Mouse (Mus musculus): ENCODE measurements around the gene Sh3rf3. TPM values are rescaled to one million over a fixed set of nuclear protein-coding genes. Genes with fewer than 3 reads are reported as not detected.

Sh3rf3 gene
- polyA plus RNA-seq, 1 experiment from 2014 or later: 1.9 TPM

- H3K9me3 ChIP-seq (ENCODE audit: control insufficient read depth, low read length): no peaks in the 10 kb centered on the region
- ATAC-seq (ENCODE audit: low FRiP score, low TSS enrichment): no peak
- no peaks in the 10 kb centered on the region for H3K27me3 ChIP-seq (ENCODE audit: control insufficient read depth, insufficient read depth, low read length)
- WGBS: 74% methylated on average over 2 of the region's 2 CpGs
- no peaks in the 10 kb centered on the region for H3K4me1 ChIP-seq (ENCODE audit: control insufficient read depth, insufficient read depth, low read length)
- no peak overlapping the region for H3K4me3 ChIP-seq (ENCODE audit: low read length)
- no peak overlapping the region for H3K9ac ChIP-seq (ENCODE audit: low read depth, low read length)
- H3K27ac ChIP-seq (ENCODE audit: low read depth, low read length): no peak overlapping the region
- no peak overlapping the region for H3K4me2 ChIP-seq (replicated peaks; ENCODE audit: low read depth, low read length)
- no peaks in the 10 kb centered on the region for H3K36me3 ChIP-seq (ENCODE audit: control insufficient read depth, insufficient read depth, low read length)
These were observed 51.6 kb downstream of the Sh3rf3 start for GRCm38 (mm10) chr10:58864735-58865134.

GRCm38 (mm10) chr10:58867536-58867935 is 54.4 kb downstream of the Sh3rf3 start:
- 76% methylated on average over 2 of the region's 2 CpGs for WGBS
- Histone ChIP-seq H3K4me3 (ENCODE audit: low read length) (no peak overlapping the region), H3K36me3 (ENCODE audit: control insufficient read depth, insufficient read depth, low read length) (no peaks in the 10 kb centered on the region), H3K9ac (ENCODE audit: low read depth, low read length) (no peak overlapping the region), H3K4me2 (replicated peaks; ENCODE audit: low read depth, low read length) (no peak overlapping the region), H3K27ac (ENCODE audit: low read depth, low read length) (no peak overlapping the region), H3K4me1 (ENCODE audit: control insufficient read depth, insufficient read depth, low read length) (no peaks in the 10 kb centered on the region), H3K27me3 (ENCODE audit: control insufficient read depth, insufficient read depth, low read length) (no peaks in the 10 kb centered on the region), H3K9me3 (ENCODE audit: control insufficient read depth, low read length) (no peaks in the 10 kb centered on the region)
- no peak for ATAC-seq (ENCODE audit: low FRiP score, low TSS enrichment)

GRCm38 (mm10) chr10:58869836-58870235 is 56.7 kb downstream of the Sh3rf3 start:
- ATAC-seq (ENCODE audit: low FRiP score, low TSS enrichment): no peak
- H3K9ac ChIP-seq (ENCODE audit: low read depth, low read length): no peak overlapping the region
- H3K27me3 ChIP-seq (ENCODE audit: control insufficient read depth, insufficient read depth, low read length): no peaks in the 10 kb centered on the region
- 89% methylated on average over 1 of the region's 1 CpGs for WGBS
- H3K4me1 ChIP-seq (ENCODE audit: control insufficient read depth, insufficient read depth, low read length): no peaks in the 10 kb centered on the region
- H3K36me3 ChIP-seq (ENCODE audit: control insufficient read depth, insufficient read depth, low read length): no peaks in the 10 kb centered on the region
- H3K9me3 ChIP-seq (ENCODE audit: control insufficient read depth, low read length): no peaks in the 10 kb centered on the region
- H3K4me3 ChIP-seq (ENCODE audit: low read length): no peak overlapping the region
- H3K4me2 ChIP-seq (replicated peaks; ENCODE audit: low read depth, low read length): no peak overlapping the region
- no peak overlapping the region for H3K27ac ChIP-seq (ENCODE audit: low read depth, low read length)

GRCm38 (mm10) chr10:58871149-58871820 is 58.1 kb downstream of the Sh3rf3 start:
- 72% methylated on average over 10 of the region's 10 CpGs for WGBS
- Histone ChIP-seq H3K4me3 (ENCODE audit: low read length) (no peak overlapping the region), H3K36me3 (ENCODE audit: control insufficient read depth, insufficient read depth, low read length) (no peaks in the 10 kb centered on the region), H3K4me2 (replicated peaks; ENCODE audit: low read depth, low read length) (no peak overlapping the region), H3K9ac (ENCODE audit: low read depth, low read length) (no peak overlapping the region), H3K4me1 (ENCODE audit: control insufficient read depth, insufficient read depth, low read length) (no peaks in the 10 kb centered on the region), H3K27me3 (ENCODE audit: control insufficient read depth, insufficient read depth, low read length) (no peaks in the 10 kb centered on the region), H3K27ac (ENCODE audit: low read depth, low read length) (no peak overlapping the region), H3K9me3 (ENCODE audit: control insufficient read depth, low read length) (no peaks in the 10 kb centered on the region)
- ATAC-seq (ENCODE audit: low FRiP score, low TSS enrichment): no peak

GRCm38 (mm10) chr10:58871821-58872577 is 58.8 kb downstream of the Sh3rf3 start:
- no peak for ATAC-seq (ENCODE audit: low FRiP score, low TSS enrichment)
- Histone ChIP-seq H3K36me3 (ENCODE audit: control insufficient read depth, insufficient read depth, low read length) (no peaks in the 10 kb centered on the region), H3K4me3 (ENCODE audit: low read length) (no peak overlapping the region), H3K4me1 (ENCODE audit: control insufficient read depth, insufficient read depth, low read length) (no peaks in the 10 kb centered on the region), H3K27me3 (ENCODE audit: control insufficient read depth, insufficient read depth, low read length) (no peaks in the 10 kb centered on the region), H3K9me3 (ENCODE audit: control insufficient read depth, low read length) (no peaks in the 10 kb centered on the region), H3K4me2 (replicated peaks; ENCODE audit: low read depth, low read length) (no peak overlapping the region), H3K27ac (ENCODE audit: low read depth, low read length) (no peak overlapping the region), H3K9ac (ENCODE audit: low read depth, low read length) (no peak overlapping the region)
- 79% methylated on average over 7 of the region's 7 CpGs for WGBS

- Histone ChIP-seq H3K27me3 (ENCODE audit: control insufficient read depth, insufficient read depth, low read length) (no peaks in the 10 kb centered on the region), H3K9me3 (ENCODE audit: control insufficient read depth, low read length) (no peaks in the 10 kb centered on the region), H3K4me1 (ENCODE audit: control insufficient read depth, insufficient read depth, low read length) (no peaks in the 10 kb centered on the region), H3K9ac (ENCODE audit: low read depth, low read length) (no peak overlapping the region), H3K4me3 (ENCODE audit: low read length) (no peak overlapping the region), H3K4me2 (replicated peaks; ENCODE audit: low read depth, low read length) (no peak overlapping the region), H3K27ac (ENCODE audit: low read depth, low read length) (no peak overlapping the region), H3K36me3 (ENCODE audit: control insufficient read depth, insufficient read depth, low read length) (no peaks in the 10 kb centered on the region)
- WGBS: 95% methylated on average over 4 of the region's 4 CpGs
- no peak for ATAC-seq (ENCODE audit: low FRiP score, low TSS enrichment)
These were observed 64.7 kb downstream of the Sh3rf3 start for GRCm38 (mm10) chr10:58877835-58878234.

- WGBS: 92% methylated on average over 4 of the region's 4 CpGs
- Histone ChIP-seq H3K27me3 (ENCODE audit: control insufficient read depth, insufficient read depth, low read length) (no peaks in the 10 kb centered on the region), H3K9me3 (ENCODE audit: control insufficient read depth, low read length) (no peaks in the 10 kb centered on the region), H3K9ac (ENCODE audit: low read depth, low read length) (no peak overlapping the region), H3K36me3 (ENCODE audit: control insufficient read depth, insufficient read depth, low read length) (no peaks in the 10 kb centered on the region), H3K4me3 (ENCODE audit: low read length) (no peak overlapping the region), H3K4me2 (replicated peaks; ENCODE audit: low read depth, low read length) (no peak overlapping the region), H3K27ac (ENCODE audit: low read depth, low read length) (no peak overlapping the region), H3K4me1 (ENCODE audit: control insufficient read depth, insufficient read depth, low read length) (no peaks in the 10 kb centered on the region)
- ATAC-seq (ENCODE audit: low FRiP score, low TSS enrichment): no peak
These were observed 65.5 kb downstream of the Sh3rf3 start for GRCm38 (mm10) chr10:58878636-58879035.

GRCm38 (mm10) chr10:58882741-58883140 is 69.6 kb downstream of the Sh3rf3 start:
- 0 out of 2 replicates have a peak, but pooled peaks cover 4% of the 10 kb centered on the region for H3K4me1 ChIP-seq (ENCODE audit: control insufficient read depth, insufficient read depth, low read length)
- no peak overlapping the region for H3K4me2 ChIP-seq (replicated peaks; ENCODE audit: low read depth, low read length)
- 85% methylated on average over 2 of the region's 2 CpGs for WGBS
- H3K4me3 ChIP-seq (ENCODE audit: low read length): no peak overlapping the region
- ATAC-seq (ENCODE audit: low FRiP score, low TSS enrichment): no peak
- no peaks in the 10 kb centered on the region for H3K27me3 ChIP-seq (ENCODE audit: control insufficient read depth, insufficient read depth, low read length)
- H3K36me3 ChIP-seq (ENCODE audit: control insufficient read depth, insufficient read depth, low read length): no peaks in the 10 kb centered on the region
- H3K9ac ChIP-seq (ENCODE audit: low read depth, low read length): no peak overlapping the region
- H3K9me3 ChIP-seq (ENCODE audit: control insufficient read depth, low read length): no peaks in the 10 kb centered on the region
- H3K27ac ChIP-seq (ENCODE audit: low read depth, low read length): no peak overlapping the region

- no peaks in the 10 kb centered on the region for H3K27me3 ChIP-seq (ENCODE audit: control insufficient read depth, insufficient read depth, low read length)
- H3K9ac ChIP-seq (ENCODE audit: low read depth, low read length): no peak overlapping the region
- H3K9me3 ChIP-seq (ENCODE audit: control insufficient read depth, low read length): no peaks in the 10 kb centered on the region
- H3K27ac ChIP-seq (ENCODE audit: low read depth, low read length): no peak overlapping the region
- ATAC-seq (ENCODE audit: low FRiP score, low TSS enrichment): no peak
- H3K36me3 ChIP-seq (ENCODE audit: control insufficient read depth, insufficient read depth, low read length): no peaks in the 10 kb centered on the region
- H3K4me1 ChIP-seq (ENCODE audit: control insufficient read depth, insufficient read depth, low read length): 0 out of 2 replicates have a peak, but pooled peaks cover 4% of the 10 kb centered on the region
- WGBS: 34% methylated on average over 5 of the region's 5 CpGs
- H3K4me2 ChIP-seq (replicated peaks; ENCODE audit: low read depth, low read length): no peak overlapping the region
- no peak overlapping the region for H3K4me3 ChIP-seq (ENCODE audit: low read length)
These were observed 72.2 kb downstream of the Sh3rf3 start for GRCm38 (mm10) chr10:58885351-58885750.

All from kidney, embryonic 14.5 days (tissue).